Mouse (Mus musculus): ENCODE results near the gene Irgc1. TPM values are rescaled to one million over a fixed set of nuclear protein-coding genes. Genes with fewer than 3 reads are reported as not detected.

Gene Irgc1
- polyA plus RNA-seq, 1 experiment = 19.9 TPM

GRCm38 (mm10) chr7:24422251-24422650 is 29.8 kb downstream of the Irgc1 start:
- Histone ChIP-seq H3K4me3 (ENCODE audit: extremely low read depth, insufficient read depth, insufficient read length) (no peak overlapping the region), H3K4me1 (ENCODE audit: control insufficient read depth, insufficient read depth, insufficient read length) (no peaks in the 10 kb centered on the region), H3K27me3 (ENCODE audit: control insufficient read depth, insufficient read depth, low read length) (no peaks in the 10 kb centered on the region), H3K27ac (ENCODE audit: insufficient read depth, low read length) (no peak overlapping the region), H3K36me3 (ENCODE audit: control insufficient read depth, insufficient read depth, low read length) (peaks cover 24% of the 10 kb centered on the region)
- DNase-seq (ENCODE audit: low read depth in 1 of 2, low spot score in 2 of 2) = no peak
- 95% methylated on average over 8 of the region's 8 CpGs for WGBS
- TF ChIP-seq CTCF (IDR thresholded peaks at IDR 0.05; ENCODE audit: extremely low read depth, insufficient read depth, insufficient read length, insufficient replicate concordance) = no peak
- TF ChIP-seq POLR2A (IDR thresholded peaks at IDR 0.05; ENCODE audit: low read depth, low read length) = no peak

- peaks cover 24% of the 10 kb centered on the region for H3K36me3 ChIP-seq (ENCODE audit: control insufficient read depth, insufficient read depth, low read length)
- 95% methylated on average over 7 of the region's 7 CpGs for WGBS
- no peak for DNase-seq (ENCODE audit: low read depth in 1 of 2, low spot score in 2 of 2)
- no peak overlapping the region for H3K4me3 ChIP-seq (ENCODE audit: extremely low read depth, insufficient read depth, insufficient read length)
- H3K4me1 ChIP-seq (ENCODE audit: control insufficient read depth, insufficient read depth, insufficient read length) = no peaks in the 10 kb centered on the region
- no peaks in the 10 kb centered on the region for H3K27me3 ChIP-seq (ENCODE audit: control insufficient read depth, insufficient read depth, low read length)
- TF ChIP-seq POLR2A (IDR thresholded peaks at IDR 0.05; ENCODE audit: low read depth, low read length) (no peak), CTCF (IDR thresholded peaks at IDR 0.05; ENCODE audit: extremely low read depth, insufficient read depth, insufficient read length, insufficient replicate concordance) (no peak)
- H3K27ac ChIP-seq (ENCODE audit: insufficient read depth, low read length) = no peak overlapping the region
Observed at GRCm38 (mm10) chr7:24421648-24422047, 30.4 kb downstream of the Irgc1 start.

DNA sequence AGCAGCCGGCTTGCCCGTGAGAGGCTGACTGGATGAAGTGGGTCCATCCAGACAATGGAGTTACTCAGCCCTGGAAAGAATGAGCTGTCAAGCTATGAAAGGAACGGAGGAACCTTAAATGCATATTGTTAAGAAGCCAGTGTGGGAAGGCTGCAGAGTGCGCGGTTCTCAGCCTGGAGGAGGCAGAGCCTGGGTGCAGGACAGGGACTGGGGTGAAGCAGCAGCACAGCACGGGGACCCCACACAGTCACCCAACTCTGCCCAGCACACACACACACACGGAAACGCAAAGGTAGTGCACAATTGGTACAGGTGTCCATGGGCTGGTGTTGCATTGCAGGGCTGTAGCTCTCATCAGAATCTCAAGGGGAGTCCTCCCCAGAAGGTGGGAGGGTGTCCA is 32.5 kb downstream of the Irgc1 start:
- Histone ChIP-seq H3K27ac (ENCODE audit: insufficient read depth, low read length) (no peak overlapping the region), H3K4me1 (ENCODE audit: control insufficient read depth, insufficient read depth, insufficient read length) (peaks cover 1% of the 10 kb centered on the region; the same call in 1 of the 2 replicates), H3K27me3 (ENCODE audit: control insufficient read depth, insufficient read depth, low read length) (no peaks in the 10 kb centered on the region), H3K4me3 (ENCODE audit: extremely low read depth, insufficient read depth, insufficient read length) (no peak overlapping the region), H3K36me3 (ENCODE audit: control insufficient read depth, insufficient read depth, low read length) (peaks cover 24% of the 10 kb centered on the region)
- 93% methylated on average over 8 of the region's 8 CpGs for WGBS
- no peak for TF ChIP-seq CTCF (IDR thresholded peaks at IDR 0.05; ENCODE audit: extremely low read depth, insufficient read depth, insufficient read length, insufficient replicate concordance)
- DNase-seq (ENCODE audit: low read depth in 1 of 2, low spot score in 2 of 2) = no peak

DNA sequence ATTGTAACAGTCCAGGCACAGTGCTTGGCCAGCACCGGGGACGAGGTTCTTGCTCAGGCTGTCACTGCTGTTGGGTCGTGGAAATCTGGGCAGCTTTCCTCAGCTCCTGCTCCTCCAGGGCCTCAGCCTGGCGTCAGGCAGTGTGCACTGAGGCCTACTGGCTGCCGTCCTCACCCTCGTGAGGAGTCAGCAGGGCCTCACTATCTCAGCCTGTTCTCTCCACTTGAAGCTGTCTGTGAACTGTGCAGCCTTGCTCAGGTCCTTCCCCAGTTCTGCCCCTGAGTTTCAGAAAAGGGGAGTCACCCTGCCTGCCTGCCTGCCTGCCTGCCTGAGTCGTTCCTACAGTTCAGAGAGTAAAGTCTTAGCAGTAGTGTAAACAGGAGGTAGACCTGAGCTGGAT is 36.8 kb downstream of the Irgc1 start:
- no peak overlapping the region for H3K4me3 ChIP-seq (ENCODE audit: extremely low read depth, insufficient read depth, insufficient read length)
- TF ChIP-seq POLR2A (IDR thresholded peaks at IDR 0.05; ENCODE audit: low read depth, low read length) = no peak
- TF ChIP-seq CTCF (IDR thresholded peaks at IDR 0.05; ENCODE audit: extremely low read depth, insufficient read depth, insufficient read length, insufficient replicate concordance) = no peak
- WGBS = 90% methylated on average over 7 of the region's 7 CpGs
- no peak for DNase-seq (ENCODE audit: low read depth in 1 of 2, low spot score in 2 of 2)
- no peaks in the 10 kb centered on the region for H3K27me3 ChIP-seq (ENCODE audit: control insufficient read depth, insufficient read depth, low read length)
- H3K36me3 ChIP-seq (ENCODE audit: control insufficient read depth, insufficient read depth, low read length) = peaks cover 2% of the 10 kb centered on the region
- H3K27ac ChIP-seq (ENCODE audit: insufficient read depth, low read length) = peak overlapping the region; percentile 57; the same call in 1 of the 2 replicates
- peaks cover 12% of the 10 kb centered on the region for H3K4me1 ChIP-seq (ENCODE audit: control insufficient read depth, insufficient read depth, insufficient read length)

DNA sequence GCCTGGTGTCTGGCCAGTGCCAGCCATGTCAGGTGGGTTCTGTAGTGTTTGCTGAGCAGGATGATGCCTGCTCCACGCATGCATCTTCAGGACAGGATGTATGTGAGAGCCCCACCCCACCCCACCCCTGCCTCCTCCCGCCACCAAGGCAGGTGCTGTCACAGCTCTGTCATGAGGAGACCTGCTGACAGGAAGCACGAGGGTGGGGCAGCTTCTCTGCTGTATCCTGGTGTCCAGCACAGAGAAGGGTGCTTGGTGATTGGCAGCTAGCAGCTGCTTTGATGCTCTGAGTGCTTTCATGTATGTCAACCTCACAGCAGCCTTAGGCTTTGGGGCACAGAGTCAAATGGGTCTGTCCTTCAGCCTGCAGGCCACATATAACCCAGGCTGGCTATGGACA is 38.5 kb downstream of the Irgc1 start:
- peaks cover 2% of the 10 kb centered on the region for H3K36me3 ChIP-seq (ENCODE audit: control insufficient read depth, insufficient read depth, low read length)
- 40% methylated on average over 3 of the region's 3 CpGs for WGBS
- no peak overlapping the region for H3K4me3 ChIP-seq (ENCODE audit: extremely low read depth, insufficient read depth, insufficient read length)
- TF ChIP-seq POLR2A (IDR thresholded peaks at IDR 0.05; ENCODE audit: low read depth, low read length) (0 out of 2 replicates have a peak, but pooled peaks have one; percentile 9), CTCF (IDR thresholded peaks at IDR 0.05; ENCODE audit: extremely low read depth, insufficient read depth, insufficient read length, insufficient replicate concordance) (no peak)
- H3K27me3 ChIP-seq (ENCODE audit: control insufficient read depth, insufficient read depth, low read length) = no peaks in the 10 kb centered on the region
- H3K4me1 ChIP-seq (ENCODE audit: control insufficient read depth, insufficient read depth, insufficient read length) = peaks cover 12% of the 10 kb centered on the region
- peak overlapping the region; percentile 87 for H3K27ac ChIP-seq (ENCODE audit: insufficient read depth, low read length)
- DNase-seq (ENCODE audit: low read depth in 1 of 2, low spot score in 2 of 2) = peak; percentile 63 to 84

DNA sequence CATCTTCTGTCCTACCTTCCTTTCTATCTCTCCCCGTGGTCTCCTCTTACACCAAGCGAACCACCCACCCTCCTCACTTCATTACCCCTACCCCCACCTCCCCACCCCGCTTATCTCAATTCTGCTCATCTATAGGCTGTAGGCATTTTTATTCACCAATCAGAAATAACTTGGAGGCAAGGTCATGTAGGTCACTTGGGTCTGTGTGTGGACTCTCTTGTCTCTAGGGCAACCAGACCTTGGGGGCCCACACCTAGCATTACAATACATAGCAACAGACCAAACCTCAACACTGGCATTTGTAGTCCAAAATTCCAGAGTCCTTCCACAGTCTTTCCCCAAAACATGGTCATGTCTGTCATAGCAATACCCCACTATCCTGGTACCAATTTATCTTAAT is 41.3 kb downstream of the Irgc1 start:
- Histone ChIP-seq H3K4me3 (ENCODE audit: extremely low read depth, insufficient read depth, insufficient read length) (no peak overlapping the region), H3K27me3 (ENCODE audit: control insufficient read depth, insufficient read depth, low read length) (no peaks in the 10 kb centered on the region), H3K4me1 (ENCODE audit: control insufficient read depth, insufficient read depth, insufficient read length) (peaks cover 12% of the 10 kb centered on the region), H3K36me3 (ENCODE audit: control insufficient read depth, insufficient read depth, low read length) (peaks cover 7% of the 10 kb centered on the region), H3K27ac (ENCODE audit: insufficient read depth, low read length) (no peak overlapping the region)
- WGBS = 91% methylated on average over 3 of the region's 3 CpGs
- no peak for DNase-seq (ENCODE audit: low read depth in 1 of 2, low spot score in 2 of 2)
- TF ChIP-seq POLR2A (IDR thresholded peaks at IDR 0.05; ENCODE audit: low read depth, low read length) = no peak
- no peak for TF ChIP-seq CTCF (IDR thresholded peaks at IDR 0.05; ENCODE audit: extremely low read depth, insufficient read depth, insufficient read length, insufficient replicate concordance)

- WGBS = 90% methylated on average over 6 of the region's 6 CpGs
- Histone ChIP-seq H3K27ac (ENCODE audit: insufficient read depth, low read length) (no peak overlapping the region), H3K27me3 (ENCODE audit: control insufficient read depth, insufficient read depth, low read length) (no peaks in the 10 kb centered on the region), H3K4me3 (ENCODE audit: extremely low read depth, insufficient read depth, insufficient read length) (no peak overlapping the region), H3K36me3 (ENCODE audit: control insufficient read depth, insufficient read depth, low read length) (peaks cover 12% of the 10 kb centered on the region), H3K4me1 (ENCODE audit: control insufficient read depth, insufficient read depth, insufficient read length) (peaks cover 12% of the 10 kb centered on the region)
- TF ChIP-seq POLR2A (IDR thresholded peaks at IDR 0.05; ENCODE audit: low read depth, low read length) (no peak), CTCF (IDR thresholded peaks at IDR 0.05; ENCODE audit: extremely low read depth, insufficient read depth, insufficient read length, insufficient replicate concordance) (no peak)
- DNase-seq (ENCODE audit: low read depth in 1 of 2, low spot score in 2 of 2) = no peak
Observed at GRCm38 (mm10) chr7:24410123-24410522, 42.0 kb downstream of the Irgc1 start.

Data from spleen, adult 2 months (tissue).